Mouse (Mus musculus): ENCODE measurements around the gene Pkn1. TPM values are rescaled to one million over a fixed set of nuclear protein-coding genes. Genes with fewer than 3 reads are reported as not detected.

The Pkn1 gene
- total RNA-seq, 2 experiments from 2014 or later = 124 to 126 TPM

Small RNA genes within 50 kb of the gene (microRNA-seq; reads per million reads assigned to microRNA genes)
- 0 to 1.2 reads per million in 2 experiments for gene Mir1668 (ENCODE audit: borderline number of aligned reads in 2 of 2)

Other genes with a start within 250 kb of the Pkn1 start
- 10 to 100 TPM; 80.2 to 90.2 TPM for gene Scoc, start 240.8 kb downstream of the Pkn1 start, total RNA-seq (2021)
- not detected for gene Olfr370, start 163.4 kb downstream of the Pkn1 start, total RNA-seq (2021)
- 100 to 1,000 TPM; 220 to 282 TPM for gene Ndufb7, start 132.5 kb downstream of the Pkn1 start, total RNA-seq (2021)
- gene Tecr, start 91.2 kb downstream of the Pkn1 start, total RNA-seq (2021) = 100 to 1,000 TPM; 498 to 523 TPM
- 10 to 100 TPM; 75.9 to 83.0 TPM for gene Dnajb1, start 91.0 kb downstream of the Pkn1 start, total RNA-seq (2021)
- gene Gipc1, start 46.5 kb downstream of the Pkn1 start, total RNA-seq (2021) = 10 to 100 TPM; 26.2 to 29.8 TPM
- gene Ptger1, start 32.5 kb downstream of the Pkn1 start, total RNA-seq (2021) = under 1 TPM; 0.45 to 0.99 TPM
- gene Ddx39, start 16.0 kb upstream of the Pkn1 start, total RNA-seq (2021) = 10 to 100 TPM; 17.5 to 20.5 TPM
- 10 to 100 TPM; 23.4 to 35.3 TPM for gene Adgre5, start 42.1 kb upstream of the Pkn1 start, total RNA-seq (2021)
- 10 to 100 TPM; 39.6 to 76.0 TPM for gene Adgrl1, start 200.9 kb upstream of the Pkn1 start, total RNA-seq (2021)